In the genomic region with DNA sequence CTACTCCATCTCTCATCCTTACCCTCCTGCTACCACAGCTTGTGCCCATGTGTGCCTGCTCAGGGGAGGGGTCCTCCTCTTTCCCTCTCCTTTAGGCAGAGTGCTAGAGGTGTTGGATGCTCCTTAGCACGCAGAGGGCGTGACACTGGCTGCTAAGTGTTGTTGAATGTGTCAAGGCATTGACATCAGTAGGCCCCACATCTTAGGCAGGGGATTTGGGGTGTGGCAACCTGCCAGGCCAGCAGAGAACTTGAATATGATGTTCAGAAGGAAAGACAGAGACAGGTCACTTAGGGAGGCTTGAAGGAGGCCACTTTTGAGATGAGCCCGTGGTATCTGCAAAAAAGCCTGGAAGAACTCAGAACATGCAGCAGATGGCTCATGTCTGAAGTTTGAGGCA, we compare ENCODE assay signal across 19 mouse cellular contexts. TPM values are rescaled to one million over a fixed set of nuclear protein-coding genes. Genes with fewer than 3 reads are reported as not detected.
A peak's percentile ranks its signal among the peaks of the same experiment; 100 is the strongest.
DNase-seq lines count a peak whose midpoint lies in the region; ATAC-seq and TF ChIP-seq lines count a peak whose summit lies in the region.
"Had no signal": no experiment of that assay in that cellular context is flagged by ENCODE, and none has a peak within 500 bp of the region (broad histone marks: within the 10 kb centered on the region; RNA-seq: fewer than 3 reads in every experiment).

No protein-coding gene starts in this region.

- no peak overlapping the region for H3K4me3 ChIP-seq in heart, adult 2 months
- no peak overlapping the region for H3K4me3 ChIP-seq in heart, embryonic 12.5 days
- no peak overlapping the region for H3K4me3 ChIP-seq in spleen, adult 2 months (ENCODE audit: extremely low read depth, insufficient read depth, insufficient read length)
- no peak overlapping the region for H3K4me3 ChIP-seq in hindbrain, postnatal 0 days (ENCODE audit: low read length)
- H3K4me3 ChIP-seq: embryonic facial prominence, embryonic 15.5 days; erythroblast, embryonic 14.5 days; forebrain, embryonic 10.5 days; hindbrain, embryonic 13.5 days had no signal

- no peaks in the 10 kb centered on the region for H3K27me3 ChIP-seq in heart, adult 2 months (ENCODE audit: control insufficient read depth, insufficient read depth, low read length)
- no peaks in the 10 kb centered on the region; the same call in 1 of the 2 replicates for H3K27me3 ChIP-seq in heart, embryonic 12.5 days (replicated peaks)
- no peaks in the 10 kb centered on the region for H3K27me3 ChIP-seq in spleen, adult 2 months (ENCODE audit: control insufficient read depth, insufficient read depth, low read length)
- no peaks in the 10 kb centered on the region for H3K27me3 ChIP-seq in hindbrain, postnatal 0 days (ENCODE audit: insufficient read depth, low read length)
- H3K27me3 ChIP-seq: embryonic facial prominence, embryonic 15.5 days had no signal

- H3K4me1 ChIP-seq in heart, adult 2 months (ENCODE audit: control insufficient read depth, insufficient read depth, low read length), result peaks cover 8% of the 10 kb centered on the region
- peaks cover 23% of the 10 kb centered on the region for H3K4me1 ChIP-seq in heart, embryonic 12.5 days (replicated peaks)
- peaks cover 29% of the 10 kb centered on the region; the same call in 1 of the 2 replicates for H3K4me1 ChIP-seq in spleen, adult 2 months (ENCODE audit: control insufficient read depth, insufficient read depth, insufficient read length)
- peaks cover 8% of the 10 kb centered on the region; the same call in 1 of the 2 replicates for H3K4me1 ChIP-seq in hindbrain, postnatal 0 days (ENCODE audit: insufficient read depth, low read length)

- no peak for TF ChIP-seq CTCF in heart, adult 2 months (IDR thresholded peaks at IDR 0.05)
- TF ChIP-seq CTCF in spleen, adult 2 months (IDR thresholded peaks at IDR 0.05; ENCODE audit: extremely low read depth, insufficient read depth, insufficient read length, insufficient replicate concordance), result no peak
- TF ChIP-seq CTCF in hindbrain, postnatal 0 days (IDR thresholded peaks at IDR 0.05; ENCODE audit: low read depth), result no peak

- H3K27ac ChIP-seq in heart, adult 2 months, result peak overlapping the region; percentile 63; the same call in 1 of the 2 replicates
- no peak overlapping the region for H3K27ac ChIP-seq in heart, embryonic 12.5 days (ENCODE audit: poor library complexity, severe bottlenecking)
- 0 out of 2 replicates have a peak overlapping the region, but pooled peaks have one; percentile 0 for H3K27ac ChIP-seq in spleen, adult 2 months (ENCODE audit: insufficient read depth, low read length)
- no peak overlapping the region for H3K27ac ChIP-seq in hindbrain, postnatal 0 days
- H3K27ac ChIP-seq: embryonic facial prominence, embryonic 15.5 days; forebrain, embryonic 10.5 days had no signal

- H3K79me2 ChIP-seq in heart, adult 2 months (replicated peaks; ENCODE audit: control insufficient read depth, insufficient read depth, low read length), result no peaks in the 10 kb centered on the region

- no peaks in the 10 kb centered on the region for H3K9me3 ChIP-seq in heart, embryonic 12.5 days (replicated peaks)
- no peaks in the 10 kb centered on the region for H3K9me3 ChIP-seq in hindbrain, postnatal 0 days (ENCODE audit: low read length)
- H3K9me3 ChIP-seq: embryonic facial prominence, embryonic 15.5 days; forebrain, embryonic 10.5 days; G1E; hindbrain, embryonic 13.5 days had no signal

- ATAC-seq in heart, embryonic 12.5 days (ENCODE audit: insufficient number of reproducible peaks, low FRiP score), result no peak
- ATAC-seq in hindbrain, postnatal 0 days, result no peak
- ATAC-seq: activated CD4-positive, CD25-positive, alpha-beta regulatory T cell, adult 4 months; forebrain, embryonic 16.5 days had no signal

- no peaks in the 10 kb centered on the region for H3K36me3 ChIP-seq in heart, adult 2 months (ENCODE audit: control insufficient read depth, insufficient read depth, low read length)
- H3K36me3 ChIP-seq in heart, embryonic 12.5 days, result no peaks in the 10 kb centered on the region
- peaks cover 40% of the 10 kb centered on the region for H3K36me3 ChIP-seq in spleen, adult 2 months (ENCODE audit: control insufficient read depth, insufficient read depth, low read length)
- no peaks in the 10 kb centered on the region for H3K36me3 ChIP-seq in hindbrain, postnatal 0 days (ENCODE audit: insufficient read depth, low read length)
- H3K36me3 ChIP-seq: embryonic facial prominence, embryonic 15.5 days; forebrain, embryonic 10.5 days; hindbrain, embryonic 13.5 days had no signal

- no peak overlapping the region for H3K4me2 ChIP-seq in heart, embryonic 12.5 days
- H3K4me2 ChIP-seq in hindbrain, postnatal 0 days (ENCODE audit: low read depth, low read length), result no peak overlapping the region
- H3K4me2 ChIP-seq: embryonic facial prominence, embryonic 15.5 days; hindbrain, embryonic 13.5 days had no signal

- peak; percentile 15 for DNase-seq in adrenal gland, adult 2 months
- DNase-seq in adrenal gland, postnatal 25 days, result no peak
- no peak for DNase-seq in heart, adult 2 months
- no peak for DNase-seq in spleen, adult 2 months (ENCODE audit: low read depth in 1 of 2, low spot score in 2 of 2)
- DNase-seq in spleen, adult 12 weeks (ENCODE audit: low spot score), result no peak
- peak; percentile 44 for DNase-seq in induced T-regulatory cell, adult 2 months (ENCODE audit: low read depth)
- DNase-seq in hindbrain, postnatal 0 days (ENCODE audit: low spot score), result no peak
- DNase-seq: adrenal gland, postnatal 36 days; gastrocnemius, postnatal 36 days; kidney, adult 2 months had no signal

- intact Hi-C loops in heart, adult 2 months (cut with DNase I), result loop anchor here (2.0 kb wide), 1 partner anchor 15 kb away; no protein-coding TSS in a partner anchor

- H3K9ac ChIP-seq in heart, adult 2 months (ENCODE audit: low read depth, low read length), result no peak overlapping the region
- no peak overlapping the region for H3K9ac ChIP-seq in heart, embryonic 12.5 days
- no peak overlapping the region for H3K9ac ChIP-seq in hindbrain, postnatal 0 days (replicated peaks; ENCODE audit: low read length)
- H3K9ac ChIP-seq: embryonic facial prominence, embryonic 15.5 days; hindbrain, embryonic 13.5 days had no signal

- no peak for TF ChIP-seq POLR2A in heart, adult 2 months (IDR thresholded peaks at IDR 0.05; ENCODE audit: insufficient read depth, low read depth, low read length)
- no peak for TF ChIP-seq POLR2A in spleen, adult 2 months (IDR thresholded peaks at IDR 0.05; ENCODE audit: low read depth, low read length)

- no peak for TF ChIP-seq EP300 in heart, adult 2 months (IDR thresholded peaks at IDR 0.05; ENCODE audit: insufficient read depth, low read depth, low read length)

- 92% methylated on average over 3 of the region's 3 CpGs for WGBS in heart, adult 2 months
- 77% methylated on average over 3 of the region's 3 CpGs for WGBS in heart, embryonic 12.5 days
- 84% methylated on average over 3 of the region's 3 CpGs for WGBS in spleen, adult 2 months
- WGBS in hindbrain, postnatal 0 days, result 82% methylated on average over 3 of the region's 3 CpGs

RNA-seq across cellular contexts. Expression of gene Il21r, which starts 25.1 kb away (rescaled TPM):
- total RNA-seq in adrenal gland, adult 2 months (2021), result under 1 TPM; 0.52 to 0.76 TPM
- 1.9 and 2.4 TPM in 2 replicates for polyA plus RNA-seq in adrenal gland, adult 2 months (2012; rRNA removed)
- 0.43 TPM in 1 of 2 replicates, not detected in the other for total RNA-seq in adrenal gland, postnatal 25 days (2021)
- under 1 TPM; 0.48 to 0.60 TPM for total RNA-seq in heart, adult 2 months (2021)
- 1.8 and 2.3 TPM in 2 replicates for polyA plus RNA-seq in heart, adult 2 months (2012; rRNA removed)
- 0.18 and 0.23 TPM in 2 replicates for polyA plus RNA-seq in heart, embryonic 12.5 days (2016; fragmentation: Nextera tagmentation; extraction: Ambion mirVana)
- 138 and 180 TPM in 2 replicates for polyA plus RNA-seq in spleen, adult 2 months (2012; rRNA removed)
- total RNA-seq in hindbrain, postnatal 0 days (2014; rRNA removed), result 0.52 TPM in 1 of 2 replicates, not detected in the other
- polyA plus RNA-seq in hindbrain, postnatal 0 days (2015; fragmentation: Nextera tagmentation; extraction: Ambion mirVana), result 0.29 and 0.40 TPM in 2 replicates
- polyA plus RNA-seq: heart, embryonic 14.5 days had no signal

RNA-seq across cellular contexts. Expression of gene Il4ra, which starts 26.2 kb away (rescaled TPM):
- 100 to 1,000 TPM in 1 of 2 experiments, 10 to 100 TPM in 1; 49.6 to 142 TPM for total RNA-seq in adrenal gland, adult 2 months (2021)
- 76.2 and 114 TPM in 2 replicates for polyA plus RNA-seq in adrenal gland, adult 2 months (2012; rRNA removed)
- 100 and 101 TPM in 2 replicates for total RNA-seq in adrenal gland, postnatal 25 days (2021)
- 10 to 100 TPM; 13.2 to 20.1 TPM for total RNA-seq in heart, adult 2 months (2021)
- polyA plus RNA-seq in heart, adult 2 months (2012; rRNA removed), result 14.3 and 19.1 TPM in 2 replicates
- polyA plus RNA-seq in heart, embryonic 12.5 days (2016; fragmentation: Nextera tagmentation; extraction: Ambion mirVana), result 3.5 and 3.8 TPM in 2 replicates
- 83.4 and 91.5 TPM in 2 replicates for polyA plus RNA-seq in spleen, adult 2 months (2012; rRNA removed)
- 13.3 and 14.3 TPM in 2 replicates for total RNA-seq in hindbrain, postnatal 0 days (2014; rRNA removed)
- polyA plus RNA-seq in hindbrain, postnatal 0 days (2015; fragmentation: Nextera tagmentation; extraction: Ambion mirVana), result 4.5 and 5.0 TPM in 2 replicates

Comparison
In these comparisons a context has a peak if more than half of its experiments do, and no peak if none do; other contexts are left out.
1. DNase-seq: peak in adrenal gland, adult 2 months (single experiment) and induced T-regulatory cell, adult 2 months (single experiment); none in adrenal gland, postnatal 25 days (single experiment), heart, adult 2 months (0 of 2), spleen, adult 2 months (0 of 2), spleen, adult 12 weeks (single experiment) and hindbrain, postnatal 0 days (single experiment).
2. H3K27ac ChIP-seq: peak in heart, adult 2 months (single experiment) and spleen, adult 2 months (single experiment); none in heart, embryonic 12.5 days (single experiment) and hindbrain, postnatal 0 days (single experiment).
3. RNA of gene Il21r, which starts 25.1 kb away (polyA plus RNA-seq): 138 to 180 TPM in spleen, adult 2 months; 1.9 to 2.4 TPM in adrenal gland, adult 2 months, 1.8 to 2.3 TPM in heart, adult 2 months, 0.29 to 0.40 TPM in hindbrain, postnatal 0 days and 0.18 to 0.23 TPM in heart, embryonic 12.5 days; every median in the first group is over 10 times any median in the second.